Mouse (Mus musculus): ENCODE results near the gene P2rx3. TPM values are rescaled to one million over a fixed set of nuclear protein-coding genes. Genes with fewer than 3 reads are reported as not detected.
A peak's percentile ranks its signal among the peaks of the same experiment; 100 is the strongest.

The P2rx3 gene
- polyA plus RNA-seq, 1 experiment, result 0.42 TPM

GRCm38 (mm10) chr2:84962906-84963507 lies 74.3 kb downstream of the P2rx3 start:
- H3K27ac ChIP-seq (ENCODE audit: insufficient read depth, low read depth, low read length), result no peak overlapping the region
- H3K4me1 ChIP-seq (ENCODE audit: control insufficient read depth, insufficient read depth, low read length), result peaks cover 6% of the 10 kb centered on the region
- H3K4me3 ChIP-seq (ENCODE audit: insufficient read depth, low read length), result no peak overlapping the region
- TF ChIP-seq CTCF (IDR thresholded peaks at IDR 0.05; ENCODE audit: low read depth, low read length) (no peak), POLR2A (IDR thresholded peaks at IDR 0.05; ENCODE audit: borderline replicate concordance, low read depth, low read length) (no peak)

- Histone ChIP-seq H3K27ac (ENCODE audit: insufficient read depth, low read depth, low read length) (no peak overlapping the region), H3K4me3 (ENCODE audit: insufficient read depth, low read length) (no peak overlapping the region), H3K4me1 (ENCODE audit: control insufficient read depth, insufficient read depth, low read length) (0 out of 2 replicates have a peak, but pooled peaks cover under 1% of the 10 kb centered on the region)
- TF ChIP-seq POLR2A (IDR thresholded peaks at IDR 0.05; ENCODE audit: borderline replicate concordance, low read depth, low read length) (no peak), CTCF (IDR thresholded peaks at IDR 0.05; ENCODE audit: low read depth, low read length) (no peak)
Observed at GRCm38 (mm10) chr2:84961901-84962300, 75.4 kb downstream of the P2rx3 start.

GRCm38 (mm10) chr2:84961300-84961699 lies 76.0 kb downstream of the P2rx3 start:
- Histone ChIP-seq H3K4me3 (ENCODE audit: insufficient read depth, low read length) (no peak overlapping the region), H3K4me1 (ENCODE audit: control insufficient read depth, insufficient read depth, low read length) (no peaks in the 10 kb centered on the region), H3K27ac (ENCODE audit: insufficient read depth, low read depth, low read length) (no peak overlapping the region)
- TF ChIP-seq POLR2A (IDR thresholded peaks at IDR 0.05; ENCODE audit: borderline replicate concordance, low read depth, low read length), result no peak
- TF ChIP-seq CTCF (IDR thresholded peaks at IDR 0.05; ENCODE audit: low read depth, low read length), result no peak

GRCm38 (mm10) chr2:84958588-84959264 lies 78.5 kb downstream of the P2rx3 start:
- Histone ChIP-seq H3K27ac (ENCODE audit: insufficient read depth, low read depth, low read length) (no peak overlapping the region), H3K4me1 (ENCODE audit: control insufficient read depth, insufficient read depth, low read length) (no peaks in the 10 kb centered on the region), H3K4me3 (ENCODE audit: insufficient read depth, low read length) (no peak overlapping the region)
- no peak for TF ChIP-seq POLR2A (IDR thresholded peaks at IDR 0.05; ENCODE audit: borderline replicate concordance, low read depth, low read length)
- TF ChIP-seq CTCF (IDR thresholded peaks at IDR 0.05; ENCODE audit: low read depth, low read length), result no peak

- H3K27ac ChIP-seq (ENCODE audit: insufficient read depth, low read depth, low read length), result no peak overlapping the region
- no peaks in the 10 kb centered on the region for H3K4me1 ChIP-seq (ENCODE audit: control insufficient read depth, insufficient read depth, low read length)
- TF ChIP-seq CTCF (IDR thresholded peaks at IDR 0.05; ENCODE audit: low read depth, low read length) (peak; percentile 95), POLR2A (IDR thresholded peaks at IDR 0.05; ENCODE audit: borderline replicate concordance, low read depth, low read length) (no peak)
- no peak overlapping the region for H3K4me3 ChIP-seq (ENCODE audit: insufficient read depth, low read length)
Observed at GRCm38 (mm10) chr2:84956274-84956673, 81.0 kb downstream of the P2rx3 start.

GRCm38 (mm10) chr2:84955435-84955834 lies 81.8 kb downstream of the P2rx3 start:
- Histone ChIP-seq H3K27ac (ENCODE audit: insufficient read depth, low read depth, low read length) (no peak overlapping the region), H3K4me1 (ENCODE audit: control insufficient read depth, insufficient read depth, low read length) (no peaks in the 10 kb centered on the region), H3K4me3 (ENCODE audit: insufficient read depth, low read length) (no peak overlapping the region)
- no peak for TF ChIP-seq POLR2A (IDR thresholded peaks at IDR 0.05; ENCODE audit: borderline replicate concordance, low read depth, low read length)
- no peak for TF ChIP-seq CTCF (IDR thresholded peaks at IDR 0.05; ENCODE audit: low read depth, low read length)

- Histone ChIP-seq H3K27ac (ENCODE audit: insufficient read depth, low read depth, low read length) (no peak overlapping the region), H3K4me3 (ENCODE audit: insufficient read depth, low read length) (no peak overlapping the region), H3K4me1 (ENCODE audit: control insufficient read depth, insufficient read depth, low read length) (no peaks in the 10 kb centered on the region)
- TF ChIP-seq CTCF (IDR thresholded peaks at IDR 0.05; ENCODE audit: low read depth, low read length) (no peak), POLR2A (IDR thresholded peaks at IDR 0.05; ENCODE audit: borderline replicate concordance, low read depth, low read length) (no peak)
Observed at GRCm38 (mm10) chr2:84952693-84953092, 84.6 kb downstream of the P2rx3 start.

GRCm38 (mm10) chr2:84952251-84952650 lies 85.0 kb downstream of the P2rx3 start:
- TF ChIP-seq CTCF (IDR thresholded peaks at IDR 0.05; ENCODE audit: low read depth, low read length), result no peak
- TF ChIP-seq POLR2A (IDR thresholded peaks at IDR 0.05; ENCODE audit: borderline replicate concordance, low read depth, low read length), result no peak
- H3K4me3 ChIP-seq (ENCODE audit: insufficient read depth, low read length), result no peak overlapping the region
- H3K4me1 ChIP-seq (ENCODE audit: control insufficient read depth, insufficient read depth, low read length), result no peaks in the 10 kb centered on the region
- H3K27ac ChIP-seq (ENCODE audit: insufficient read depth, low read depth, low read length), result no peak overlapping the region

GRCm38 (mm10) chr2:84951027-84951426 lies 86.2 kb downstream of the P2rx3 start:
- TF ChIP-seq POLR2A (IDR thresholded peaks at IDR 0.05; ENCODE audit: borderline replicate concordance, low read depth, low read length), result no peak
- TF ChIP-seq CTCF (IDR thresholded peaks at IDR 0.05; ENCODE audit: low read depth, low read length), result no peak
- H3K4me3 ChIP-seq (ENCODE audit: insufficient read depth, low read length), result no peak overlapping the region
- no peaks in the 10 kb centered on the region for H3K4me1 ChIP-seq (ENCODE audit: control insufficient read depth, insufficient read depth, low read length)

GRCm38 (mm10) chr2:84948721-84949120 lies 88.5 kb downstream of the P2rx3 start:
- no peak overlapping the region for H3K27ac ChIP-seq (ENCODE audit: insufficient read depth, low read depth, low read length)
- no peak for TF ChIP-seq CTCF (IDR thresholded peaks at IDR 0.05; ENCODE audit: low read depth, low read length)
- no peak for TF ChIP-seq POLR2A (IDR thresholded peaks at IDR 0.05; ENCODE audit: borderline replicate concordance, low read depth, low read length)
- no peak overlapping the region for H3K4me3 ChIP-seq (ENCODE audit: insufficient read depth, low read length)
- no peaks in the 10 kb centered on the region for H3K4me1 ChIP-seq (ENCODE audit: control insufficient read depth, insufficient read depth, low read length)

More at GRCm38 (mm10) chr2:84951027-84951426, 86.2 kb downstream of the P2rx3 start:
- H3K27ac ChIP-seq (ENCODE audit: insufficient read depth, low read depth, low read length), result no peak overlapping the region

Other genes with a start within 250 kb of the P2rx3 start
- gene Ube2l6, start 238.6 kb downstream of the P2rx3 start, polyA plus RNA-seq (2012; ENCODE audit: insufficient read depth, insufficient read length, missing spikeins), result 107 and 110 TPM in 2 replicates
- not detected in 2 replicates for gene Smtnl1, start 214.8 kb downstream of the P2rx3 start, polyA plus RNA-seq (2012; ENCODE audit: insufficient read depth, insufficient read length, missing spikeins)
- 20.7 TPM in 2 replicates for gene Timm10, start 210.5 kb downstream of the P2rx3 start, polyA plus RNA-seq (2012; ENCODE audit: insufficient read depth, insufficient read length, missing spikeins)
- gene Slc43a1, start 198.6 kb downstream of the P2rx3 start, polyA plus RNA-seq (2012; ENCODE audit: insufficient read depth, insufficient read length, missing spikeins), result not detected in 2 replicates
- gene Rtn4rl2, start 150.8 kb downstream of the P2rx3 start, polyA plus RNA-seq (2012; ENCODE audit: insufficient read depth, insufficient read length, missing spikeins), result not detected in 2 replicates
- gene Slc43a3, start 100.9 kb downstream of the P2rx3 start, polyA plus RNA-seq (2012; ENCODE audit: insufficient read depth, insufficient read length, missing spikeins), result 14.9 and 15.3 TPM in 2 replicates
- gene Prg2, start 57.0 kb downstream of the P2rx3 start, polyA plus RNA-seq (2012; ENCODE audit: insufficient read depth, insufficient read length, missing spikeins), result not detected in 2 replicates
- gene Prg3, start 49.2 kb downstream of the P2rx3 start, polyA plus RNA-seq (2012; ENCODE audit: insufficient read depth, insufficient read length, missing spikeins), result not detected in 2 replicates
- gene Ssrp1, start 228 bp downstream of the P2rx3 start, polyA plus RNA-seq (2012; ENCODE audit: insufficient read depth, insufficient read length, missing spikeins), result 96.1 and 96.7 TPM in 2 replicates
- gene Tnks1bp1, start 10.6 kb upstream of the P2rx3 start, polyA plus RNA-seq (2012; ENCODE audit: insufficient read depth, insufficient read length, missing spikeins), result 7.5 and 10.9 TPM in 2 replicates
- gene Aplnr, start 98.8 kb upstream of the P2rx3 start, polyA plus RNA-seq (2012; ENCODE audit: insufficient read depth, insufficient read length, missing spikeins), result not detected in 2 replicates
- not detected in 2 replicates for gene Lrrc55, start 159.7 kb upstream of the P2rx3 start, polyA plus RNA-seq (2012; ENCODE audit: insufficient read depth, insufficient read length, missing spikeins)

Measured in bone marrow macrophage, adult 2 months (primary cell).